Mouse (Mus musculus) heart, postnatal 14 days (tissue): ENCODE results near the gene Cox16. TPM values are rescaled to one million over a fixed set of nuclear protein-coding genes. Genes with fewer than 3 reads are reported as not detected.
"Not testable (repeated sequence)": the region's sequence is repeated elsewhere in the genome, so short reads cannot be mapped to it uniquely, and the experiment has no call there.

ENCODE experiments used
- DNase-seq, 2 experiments: peaks; one replicate each; pipeline ENCODE4 v3.0.0; 2021 to 2022
- intact Hi-C: fragments of 180-260 bp; cut with DNase I; formaldehyde crosslinking; loops from one replicate; pipeline ENCODE4 v1.15.1; 2025
- long read RNA-seq, 2 experiments: library from polyadenylated mRNA; stranded (forward); transcript quantifications; one replicate each; pipeline ENCODE4 v2.0.0; 2021
- total RNA-seq, 2 experiments: library from RNA; stranded (reverse); gene quantifications; 2 replicates each; pipeline ENCODE4 v1.2.3; 2021

Cox16 gene
- total RNA-seq: 10 to 100 TPM; 52.2 to 53.7 TPM
- long read RNA-seq, experiment 1, transcript Cox16-202 (4 exons, 668 nt): minor isoform, 6 of 24 reads
- long read RNA-seq, experiment 1, transcript Cox16-201 (4 exons, 2,007 nt): major isoform, 12 of 24 reads
- long read RNA-seq, experiment 1, partial matches to known transcripts: 0 of 24 reads
- long read RNA-seq, experiment 1, other reads (novel, unspliced or antisense): 2 of 24 reads
- long read RNA-seq, experiment 2, transcript Cox16-202 (4 exons, 668 nt): minor isoform, 6 of 24 reads
- long read RNA-seq, experiment 2, transcript Cox16-201 (4 exons, 2,007 nt): major isoform, 13 of 24 reads
- long read RNA-seq, experiment 2, partial matches to known transcripts: 0 of 24 reads
- long read RNA-seq, experiment 2, other reads (novel, unspliced or antisense): 2 of 24 reads

DNA sequence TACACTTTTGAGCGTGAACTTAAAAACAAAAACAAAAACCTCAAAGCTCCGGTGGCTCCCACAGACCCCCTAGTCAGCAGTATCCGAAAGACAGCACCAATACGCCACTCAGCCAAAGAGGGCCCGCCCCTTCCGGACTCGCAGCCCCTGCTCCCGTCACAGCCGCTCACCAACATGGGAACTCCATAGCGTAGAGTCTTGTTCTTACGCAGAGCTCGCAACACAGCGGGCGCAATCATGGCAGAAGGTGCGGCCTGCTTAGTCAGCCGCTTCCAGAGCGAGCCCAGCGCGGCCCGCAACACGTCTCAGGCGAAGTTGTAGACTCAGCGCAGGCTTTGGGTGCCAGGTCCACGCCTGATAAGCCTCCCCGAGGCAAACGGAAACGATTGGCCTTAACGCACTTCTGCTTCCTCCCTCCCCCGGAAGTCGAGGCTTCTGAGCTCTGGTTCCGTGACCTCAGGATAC lies at the start of gene Cox16:
Gene Cox16, minus strand, starts transcription at position 401 of the 465 bp plus-strand sequence.
- intact Hi-C loops: loop anchor here (5.0 kb wide), 1 partner anchor 113 kb away; the partner anchor contains the start of gene Med6
- DNase-seq: peak; percentile 85 to 87

DNA sequence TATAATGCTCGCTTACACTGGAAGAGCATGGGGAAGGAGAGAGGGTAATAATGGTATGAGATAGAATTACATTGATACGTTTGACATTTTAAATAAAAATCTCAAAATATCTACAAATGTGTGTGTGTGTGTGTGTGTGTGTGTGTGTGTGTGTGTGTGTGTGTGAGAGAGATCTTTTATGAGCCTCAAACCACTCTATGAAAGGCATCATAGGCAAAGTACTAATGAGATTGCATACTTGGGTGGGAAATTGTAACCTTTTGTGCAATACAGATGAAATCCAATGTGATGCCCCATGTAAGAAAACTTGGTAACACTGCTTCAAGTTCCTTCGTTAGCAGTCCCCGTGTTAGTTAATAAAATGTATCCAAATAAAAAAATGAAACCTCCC lies 48.1 kb upstream of the Cox16 start:
- DNase-seq: no peak
- intact Hi-C loops: no loop called here

DNA sequence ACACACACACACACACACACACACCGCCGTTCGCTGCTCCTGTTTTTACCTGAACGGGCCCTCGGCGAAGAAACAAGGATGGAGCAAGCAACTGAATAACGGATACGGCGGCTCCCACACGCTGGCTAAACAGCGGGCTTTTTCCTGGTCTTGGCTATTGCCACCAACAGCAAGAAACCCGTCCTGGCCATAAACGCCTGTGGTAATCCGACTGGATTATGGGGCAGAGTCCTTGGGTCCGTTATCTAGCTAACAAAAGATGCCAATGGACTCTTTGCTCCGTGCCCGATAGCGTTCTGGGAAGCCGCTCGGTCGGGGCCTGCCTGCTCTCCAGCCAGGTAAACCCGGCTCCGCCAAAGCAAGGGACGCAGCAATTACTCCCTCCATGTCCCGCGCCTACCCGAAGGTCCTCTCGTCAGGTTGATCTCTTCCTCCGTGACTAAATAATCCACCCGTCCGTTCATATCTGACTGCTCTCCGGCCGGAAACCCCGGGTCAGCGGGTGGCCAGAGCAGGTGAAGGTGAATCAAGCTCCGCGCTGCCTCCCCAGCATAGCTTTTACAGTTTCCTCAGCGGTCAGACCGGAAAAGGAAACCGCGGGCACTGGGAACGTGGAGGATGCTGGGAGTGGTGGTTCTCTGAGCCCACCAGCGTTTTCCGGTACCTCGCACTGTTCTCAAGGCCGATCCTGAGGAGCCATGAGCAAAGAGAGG lies 47.5 kb upstream of the Cox16 start, which contains the start of the genes Gm20498 and Synj2bp:
Gene Gm20498, minus strand, starts transcription at position 590 of the 713 bp plus-strand sequence.
Gene Synj2bp, minus strand, starts transcription at position 596 of the 713 bp plus-strand sequence.
- peak; percentile 76 to 83 for DNase-seq
- intact Hi-C loops: no loop called here

DNA sequence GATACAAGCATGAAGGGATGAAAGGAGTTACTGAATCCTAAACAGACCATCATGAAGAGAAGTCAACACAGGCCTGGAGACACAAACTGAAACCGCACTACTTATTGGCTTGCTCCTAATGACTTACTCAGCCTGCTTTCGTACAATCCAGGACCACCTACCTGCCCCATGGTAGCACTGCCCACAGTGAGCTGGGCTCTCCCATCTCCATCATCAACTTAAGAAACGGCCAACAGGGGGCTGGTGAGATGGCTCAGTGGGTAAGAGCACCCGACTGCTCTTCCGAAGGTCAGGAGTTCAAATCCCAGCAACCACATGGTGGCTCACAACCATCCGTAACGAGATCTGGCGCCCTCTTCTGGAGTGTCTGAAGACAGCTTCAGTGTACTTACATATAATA lies 45.7 kb upstream of the Cox16 start:
- intact Hi-C loops, DNase-seq: not testable (repeated sequence)

DNA sequence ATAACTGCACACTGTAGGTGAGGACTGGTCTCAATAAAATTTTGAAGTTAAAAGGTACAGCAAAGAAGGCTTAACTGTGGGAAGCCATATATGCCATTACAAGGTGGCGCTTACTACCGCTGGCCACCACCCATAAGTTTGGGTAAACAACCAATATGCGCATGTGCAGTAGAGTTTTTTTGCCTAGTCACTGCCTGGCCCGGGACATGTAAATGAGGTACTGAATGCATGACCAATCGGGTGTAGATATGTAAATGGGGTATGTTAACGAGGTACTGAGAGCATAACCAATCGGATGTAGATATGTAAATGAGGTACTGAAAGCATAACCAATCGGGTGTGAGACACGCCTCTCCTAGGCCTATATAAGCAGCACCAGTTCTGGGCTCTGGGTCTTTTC lies 12.0 kb upstream of the Cox16 start:
- intact Hi-C loops, DNase-seq: not testable (repeated sequence)

DNA sequence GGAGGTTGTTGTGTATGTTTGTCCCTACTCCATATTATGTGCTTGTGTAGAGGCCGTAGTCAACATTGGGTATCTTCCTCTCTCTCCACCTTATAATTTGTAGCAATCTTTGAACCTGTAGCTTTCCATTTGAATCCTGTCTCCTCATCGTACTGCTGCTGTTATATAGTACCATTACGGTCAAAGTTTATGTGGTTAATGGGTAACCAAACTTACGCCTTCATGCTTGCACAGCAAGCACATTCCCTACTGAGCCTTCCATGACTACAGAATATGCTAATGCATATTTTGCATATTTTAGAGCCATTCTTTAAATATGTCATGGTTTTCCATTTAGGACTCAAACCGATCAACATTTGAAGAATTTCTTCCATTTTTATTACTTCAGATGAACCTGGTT lies 5.6 kb upstream of the Cox16 start:
- intact Hi-C loops: no loop called here

DNA sequence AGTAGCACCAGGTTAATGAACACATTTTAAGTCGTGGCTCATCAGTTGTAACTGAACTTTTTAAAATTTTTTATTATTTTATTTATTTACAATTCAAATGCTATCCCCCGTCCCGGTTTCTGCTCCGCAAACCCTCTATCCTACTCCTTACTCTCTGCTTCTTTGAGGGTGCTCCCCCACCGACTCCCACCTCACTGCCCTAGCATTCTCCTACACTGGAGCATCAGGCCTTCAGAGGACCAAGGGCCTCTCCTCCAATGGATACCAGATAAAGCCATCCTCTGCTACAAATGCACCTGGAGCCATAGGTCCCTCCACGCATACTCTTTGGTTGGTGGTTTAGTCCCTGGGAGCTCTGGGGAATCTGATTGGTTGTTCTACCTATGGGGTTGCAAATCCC lies 384 bp upstream of the Cox16 start:
- intact Hi-C loops: loop anchor here (5.0 kb wide), 1 partner anchor 112 kb away; the partner anchor contains the start of gene Med6
- no peak for DNase-seq

More for the DNA sequence above, 5.6 kb upstream of the Cox16 start:
- DNase-seq: no peak

DNA sequence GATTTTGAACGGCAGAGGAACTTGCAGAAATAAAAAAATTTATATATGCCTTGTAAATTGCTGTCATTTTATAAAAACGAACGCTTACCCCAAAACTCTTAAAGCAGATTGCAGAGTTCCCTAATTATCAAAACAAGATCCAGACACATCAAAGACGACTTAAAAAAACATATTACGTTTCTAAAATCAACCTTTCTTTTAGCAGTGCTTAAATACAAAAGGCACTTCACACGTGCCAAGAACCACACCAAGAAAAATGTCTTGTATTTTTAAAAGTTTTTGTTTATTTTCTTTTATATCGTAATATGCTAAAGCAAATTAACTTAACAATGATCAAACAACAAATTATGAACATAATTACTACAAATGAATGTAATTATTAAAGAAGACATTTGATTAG lies 715 bp downstream of the Cox16 start:
- intact Hi-C loops: no loop called here
- DNase-seq: no peak

DNA sequence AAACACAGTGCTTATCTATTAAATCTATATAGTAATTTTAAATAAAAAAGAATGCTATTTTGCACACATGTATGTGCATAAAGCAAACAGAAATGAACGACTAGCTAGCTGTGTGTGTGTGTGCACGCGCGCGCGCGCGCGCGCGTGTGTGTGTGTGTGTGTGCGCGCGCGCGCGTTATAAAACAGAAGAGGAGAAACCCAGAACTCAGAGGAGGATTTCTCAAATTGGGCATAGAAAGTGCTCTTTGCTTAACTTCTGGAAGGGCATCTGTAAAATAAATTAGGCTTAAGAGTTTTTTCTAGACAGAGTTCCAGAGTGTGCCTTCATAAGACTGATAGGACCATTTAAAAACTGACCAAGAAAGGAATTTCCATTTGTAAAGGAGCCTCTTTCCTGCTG lies 1.3 kb downstream of the Cox16 start:
- DNase-seq: no peak
- intact Hi-C loops: no loop called here

DNA sequence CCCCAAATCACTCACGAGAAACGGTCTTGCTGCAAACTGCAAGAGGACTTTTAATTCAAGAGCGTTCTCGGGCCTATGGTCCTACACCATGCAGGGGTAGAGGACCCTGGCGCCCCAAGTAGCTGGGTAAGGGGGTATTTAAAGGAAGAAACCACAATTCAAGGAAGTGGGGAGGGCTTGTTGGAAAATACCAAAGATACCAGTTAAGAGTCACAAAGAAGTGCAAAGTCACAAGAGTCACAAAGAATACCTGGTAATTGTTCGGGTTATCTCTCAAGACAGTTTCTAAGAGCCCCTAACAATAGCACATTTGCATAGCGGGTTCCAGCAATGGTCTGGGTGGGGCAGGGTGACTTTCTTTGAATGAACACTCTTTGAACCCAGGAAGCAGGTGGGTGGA lies 25.9 kb downstream of the Cox16 start:
- intact Hi-C loops, DNase-seq: not testable (repeated sequence)

DNA sequence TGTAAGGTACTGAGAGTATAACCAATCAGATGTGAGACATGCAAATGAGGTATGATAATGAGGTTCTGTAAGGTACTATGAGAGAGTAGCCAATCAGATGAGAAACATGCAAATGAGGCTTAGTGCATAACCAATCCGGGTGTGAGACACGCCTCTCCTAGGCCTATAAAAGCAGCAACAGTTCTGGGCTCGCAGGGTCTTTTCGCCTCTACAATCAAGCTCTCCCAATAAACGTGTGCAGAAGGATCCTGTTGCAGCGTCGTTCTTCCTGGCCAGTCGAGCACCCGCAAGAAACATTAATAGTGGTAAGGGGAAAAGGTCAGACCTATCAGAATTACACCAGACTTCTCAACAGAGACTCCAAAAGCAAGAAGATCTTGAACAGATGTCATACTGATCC lies 45.9 kb downstream of the Cox16 start:
- DNase-seq, intact Hi-C loops: not testable (repeated sequence)

DNA sequence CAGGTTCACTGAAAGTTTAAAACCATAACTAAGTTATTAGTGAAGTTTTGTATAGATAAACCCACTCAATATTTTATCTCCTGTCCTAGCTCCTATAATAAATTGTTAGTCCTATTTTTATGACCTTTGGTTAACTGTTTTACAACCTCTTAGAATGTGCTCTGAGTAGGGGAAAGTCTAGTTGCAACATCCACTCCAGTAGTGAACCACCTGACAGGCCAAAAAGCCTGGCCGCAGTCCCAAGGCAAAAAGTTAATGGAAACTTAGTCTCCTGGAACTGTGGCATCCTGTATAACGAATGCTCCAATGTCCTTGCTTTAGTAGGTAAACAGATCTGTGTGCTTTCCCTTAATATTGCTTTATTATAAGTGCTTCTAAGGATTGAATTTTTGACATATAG lies 50.1 kb downstream of the Cox16 start:
- intact Hi-C loops, DNase-seq: not testable (repeated sequence)

DNA sequence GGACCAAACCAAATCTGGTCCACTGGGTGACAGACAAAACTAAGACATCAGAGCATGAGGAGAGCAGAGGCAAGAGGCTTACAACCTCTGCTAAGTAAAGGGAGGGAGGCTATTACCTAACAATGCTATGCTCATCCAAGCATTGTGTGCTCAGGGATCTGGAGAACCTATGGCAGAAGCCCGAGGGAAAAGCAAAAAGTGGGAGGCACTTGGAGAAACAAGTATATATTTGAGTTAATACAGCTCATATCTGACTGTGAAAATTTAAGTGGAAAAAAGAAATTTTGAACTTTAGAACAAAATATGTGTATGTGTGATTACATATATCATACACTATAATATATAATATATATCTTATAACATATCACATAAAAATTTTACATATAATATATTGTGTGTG lies 63.1 kb downstream of the Cox16 start, which contains the start of gene Adam4:
Gene Adam4, minus strand, starts transcription at position 101 of the 400 bp plus-strand sequence.
- DNase-seq: no peak
- intact Hi-C loops: no loop called here

DNA sequence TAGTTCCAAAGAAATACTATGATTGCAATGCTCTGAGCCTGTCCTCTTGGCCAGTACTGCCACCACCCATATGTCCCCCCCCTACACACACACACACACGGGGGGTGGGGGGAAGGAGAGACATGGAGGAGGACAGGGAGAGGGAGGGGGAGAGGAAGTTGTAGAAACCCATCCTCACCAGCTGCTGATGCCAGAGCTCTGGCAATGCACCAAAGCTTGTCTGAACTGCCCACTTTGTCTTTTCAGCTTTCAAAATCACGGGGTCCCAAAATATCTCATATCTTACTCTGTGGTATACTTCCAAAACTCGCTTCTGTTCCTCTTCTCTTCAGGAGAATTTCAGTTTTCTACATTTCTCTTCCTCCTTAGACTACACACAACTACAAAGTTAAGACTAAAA lies 71.7 kb downstream of the Cox16 start:
- DNase-seq: no peak
- intact Hi-C loops: no loop called here

DNA sequence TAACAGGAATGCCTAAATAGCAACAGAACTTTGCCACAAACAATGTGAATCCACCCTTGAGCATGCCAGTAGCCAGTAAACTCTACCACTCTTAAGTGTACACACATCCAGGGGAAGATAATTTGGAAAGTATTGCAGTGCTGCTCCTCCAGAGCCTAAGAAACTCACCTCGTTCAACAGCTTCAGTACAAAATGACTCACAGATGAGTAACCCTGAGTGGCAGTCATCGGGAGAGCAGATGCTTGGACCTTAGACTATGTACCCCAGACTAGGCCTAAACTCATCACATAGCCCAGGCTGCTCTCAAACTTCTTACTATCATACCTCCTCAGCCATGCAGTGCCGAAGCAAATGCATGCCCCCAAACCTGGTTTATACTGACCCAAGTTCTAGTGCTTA lies 76.0 kb downstream of the Cox16 start:
- DNase-seq: no peak
- intact Hi-C loops: no loop called here

DNA sequence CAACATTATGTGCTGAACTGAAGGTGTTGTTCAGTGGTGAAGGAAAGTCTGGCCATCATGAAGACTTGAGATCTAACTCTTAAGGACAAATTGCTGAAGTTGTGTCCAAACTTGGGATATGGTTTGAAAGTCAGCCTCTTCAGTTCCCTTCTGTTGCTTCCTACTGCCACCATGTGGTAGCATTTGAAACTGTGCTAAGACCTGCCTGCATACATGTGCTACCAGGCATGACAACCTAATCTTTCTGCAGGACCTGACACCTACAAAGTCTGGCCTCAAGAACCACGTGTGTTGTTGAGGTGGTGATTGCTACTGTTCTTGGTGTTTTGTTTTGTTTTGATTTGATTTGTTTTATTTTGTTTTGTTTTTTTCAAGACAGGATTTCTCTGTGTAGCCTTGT lies 82.7 kb downstream of the Cox16 start:
- peak; percentile 50 to 74 for DNase-seq
- intact Hi-C loops: loop anchor here (1.0 kb wide), 2 partner anchors 203 to 420 kb away; no protein-coding TSS in a partner anchor

DNA sequence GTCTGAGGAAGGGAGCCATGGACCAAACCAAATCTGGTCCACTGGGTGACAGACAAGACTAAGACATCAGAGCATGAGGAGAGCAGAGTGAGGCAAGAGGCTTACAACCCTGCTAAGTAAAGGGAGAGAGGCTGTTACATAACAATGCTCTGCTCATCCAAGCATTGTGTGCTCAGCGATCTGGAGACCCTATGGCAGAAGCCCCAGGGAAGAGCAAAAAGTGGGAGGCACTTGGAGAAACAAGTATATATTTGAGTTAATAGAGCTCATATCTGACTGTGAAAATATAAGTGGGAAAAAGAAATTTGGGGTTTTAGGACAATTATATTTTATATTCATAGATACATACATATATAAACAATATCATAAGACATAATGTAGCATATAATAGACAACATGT lies 105.6 kb downstream of the Cox16 start, which contains the start of gene Gm4787:
Gene Gm4787, minus strand, starts transcription at position 101 of the 400 bp plus-strand sequence.
- intact Hi-C loops: not testable (repeated sequence)

DNA sequence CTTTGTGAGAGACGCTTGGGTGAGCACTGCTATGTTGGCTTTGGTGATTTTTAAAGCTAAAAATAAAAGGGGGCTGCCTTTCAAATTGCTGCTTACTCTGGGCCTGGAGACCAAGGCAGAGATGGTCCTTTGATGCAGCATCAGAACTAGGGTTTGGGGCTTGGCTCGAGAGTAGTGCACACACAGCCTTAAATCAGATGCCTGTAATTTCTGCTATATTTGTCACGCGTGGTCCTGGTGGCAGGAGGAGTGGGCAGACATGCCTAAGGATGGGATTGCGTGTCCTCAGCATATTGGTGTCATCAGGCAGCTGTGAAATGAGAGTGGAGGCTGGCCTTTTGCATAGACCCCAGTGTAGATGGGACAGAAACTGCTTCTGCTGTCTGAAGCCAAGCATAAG lies 151.1 kb downstream of the Cox16 start:
- no peak for DNase-seq
- intact Hi-C loops: no loop called here

More for the DNA sequence above, 105.6 kb downstream of the Cox16 start, which contains the start of gene Gm4787:
- DNase-seq: not testable (repeated sequence)

DNA sequence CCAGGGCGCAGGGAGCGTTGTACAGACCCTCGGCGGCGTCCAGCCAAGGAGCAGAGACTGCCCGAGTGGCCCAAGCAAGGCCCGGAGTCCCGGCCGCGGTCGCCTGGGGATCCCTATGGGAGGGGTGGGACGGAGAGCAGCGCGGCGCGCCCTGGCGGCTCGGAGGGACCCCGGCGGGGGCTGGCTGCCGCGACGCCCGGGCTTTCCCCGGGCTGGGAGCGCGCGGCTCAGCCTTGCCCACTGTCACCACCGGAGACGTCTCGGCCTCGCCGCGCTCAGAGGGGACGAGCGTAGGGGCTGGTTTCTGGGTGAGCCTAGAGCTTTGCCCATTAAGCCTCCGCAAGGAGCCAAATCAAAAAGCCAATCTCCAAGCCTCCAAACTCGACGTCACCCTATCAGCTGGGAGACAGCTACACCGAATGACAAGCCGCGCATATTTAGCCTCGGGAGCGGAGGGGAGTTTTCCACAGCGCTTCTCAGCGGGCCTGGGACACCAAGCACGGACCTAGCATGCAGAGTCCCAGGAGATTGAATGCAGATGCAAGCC lies 152.0 kb downstream of the Cox16 start, which contains the start of gene Slc8a3:
Gene Slc8a3, minus strand, starts transcription at position 306 of the 547 bp plus-strand sequence.
- peak in 1 of 2 experiments; percentile 18 for DNase-seq
- intact Hi-C loops: no loop called here
